Mouse (Mus musculus) ES-E14 (cell line): ENCODE data around the gene Tmem273. TPM values are rescaled to one million over a fixed set of nuclear protein-coding genes. Genes with fewer than 3 reads are reported as not detected.

Experiments
- DNase-seq: peaks from one replicate; pipeline ENCODE4 v3.0.0-alpha.2; 2013; ENCODE audit warnings: low read depth, low spot score
- H3K27ac ChIP-seq: 2 replicates; pipeline ENCODE4 v1.5.1; 2012; ENCODE audit warnings: low read depth, mild to moderate bottlenecking, low read length, moderate library complexity, mixed read lengths; ENCODE audit not compliant: poor library complexity, insufficient read depth, severe bottlenecking
- H3K36me3 ChIP-seq: 2 replicates; pipeline ENCODE4 v1.6.1; 2012; ENCODE audit warnings: mild to moderate bottlenecking, low read length, moderate library complexity, mixed read lengths; ENCODE audit not compliant: control insufficient read depth, poor library complexity, insufficient read depth, severe bottlenecking
- H3K4me1 ChIP-seq, 2 experiments: fragments of 150-350 bp in 1 of 2; sonication (generic) in 1 of 2; 2 replicates each; pipeline ENCODE4 v1.6.1; 2012; ENCODE audit warnings: low read length in 2 of 2, mild to moderate bottlenecking in 1 of 2, mixed read lengths in 1 of 2; ENCODE audit not compliant: control insufficient read depth in 2 of 2, insufficient read depth in 2 of 2, poor library complexity in 1 of 2
- H3K4me3 ChIP-seq, 2 experiments: fragments of 150-350 bp in 1 of 2; sonication (generic) in 1 of 2; 2 replicates each; pipeline ENCODE4 v1.5.1; 2012; ENCODE audit warnings: low read length in 2 of 2, low read depth in 1 of 2, mild to moderate bottlenecking in 1 of 2, mixed read lengths in 1 of 2; ENCODE audit not compliant: insufficient read depth in 1 of 2, poor library complexity in 1 of 2, severe bottlenecking in 1 of 2
- H3K9ac ChIP-seq: 2 replicates; pipeline ENCODE4 v1.6.1; 2012; ENCODE audit warnings: low read depth, mild to moderate bottlenecking, low read length, mixed read lengths; ENCODE audit not compliant: poor library complexity, insufficient read depth, severe bottlenecking
- H3K9me3 ChIP-seq: fragments of 150-350 bp; sonication (generic); 2 replicates; pipeline ENCODE4 v1.6.1; 2012; ENCODE audit warnings: low read depth, mild to moderate bottlenecking, low read length; ENCODE audit not compliant: control insufficient read depth, insufficient read depth
- CHD2 ChIP-seq: IDR thresholded peaks from 2 replicates; pipeline ENCODE4 v1.6.1; 2014; ENCODE audit warnings: mild to moderate bottlenecking, low read depth, low read length, inconsistent platforms
- HCFC1 ChIP-seq: IDR thresholded peaks from 2 replicates; pipeline ENCODE4 v1.6.1; 2012; ENCODE audit warnings: low read length, inconsistent platforms, borderline replicate concordance; ENCODE audit not compliant: insufficient read depth
- MAFK ChIP-seq: IDR thresholded peaks from 2 replicates; pipeline ENCODE4 v1.6.1; 2014; ENCODE audit warnings: mild to moderate bottlenecking, low read depth, low read length, inconsistent platforms; ENCODE audit not compliant: insufficient read depth
- ZC3H11A ChIP-seq: IDR thresholded peaks from 2 replicates; pipeline ENCODE4 v1.6.1; 2012; ENCODE audit warnings: low read depth, mild to moderate bottlenecking, inconsistent platforms, low read length, borderline replicate concordance
- ZNF384 ChIP-seq: IDR thresholded peaks from 2 replicates; pipeline ENCODE4 v1.6.1; 2012; ENCODE audit warnings: low read depth, low read length, inconsistent platforms
- in situ Hi-C, 2 experiments: fragments of 600-800 bp; cut with MboI; formaldehyde crosslinking; loops; one replicate each; pipeline ENCODE4 v1.15.1; 2025; ENCODE audit warnings: low sequenced_read_pairs in 2 of 2, inconsistent platforms in 1 of 2; ENCODE audit not compliant: unreplicated experiment in 2 of 2
- total RNA-seq: library from RNA; depleted of rRNA; stranded (reverse); fragments of 300-350 nt; gene quantifications from 2 replicates; pipeline ENCODE4 v1.2.3, GENCODE M21; 2012

Tmem273 gene
- total RNA-seq, 1 experiment: not detected

- DNase-seq: no peak
- Histone ChIP-seq H3K27ac (no peak overlapping the region), H3K9me3 (no peaks in the 10 kb centered on the region), H3K9ac (no peak overlapping the region), H3K36me3 (no peaks in the 10 kb centered on the region), H3K4me3 (no peak overlapping the region), H3K4me1 (peaks cover 3 to 25% of the 10 kb centered on the region in 2 experiments; a peak in 3 of 4 replicates)
- in situ Hi-C loops: no loop called here
- no peak for TF ChIP-seq HCFC1
- no peak for TF ChIP-seq MAFK
- TF ChIP-seq ZC3H11A: no peak
- no peak for TF ChIP-seq ZNF384
- TF ChIP-seq CHD2: no peak
Measured at GRCm38 (mm10) chr14:32822812-32823211, 37.0 kb downstream of the Tmem273 start.

DNA sequence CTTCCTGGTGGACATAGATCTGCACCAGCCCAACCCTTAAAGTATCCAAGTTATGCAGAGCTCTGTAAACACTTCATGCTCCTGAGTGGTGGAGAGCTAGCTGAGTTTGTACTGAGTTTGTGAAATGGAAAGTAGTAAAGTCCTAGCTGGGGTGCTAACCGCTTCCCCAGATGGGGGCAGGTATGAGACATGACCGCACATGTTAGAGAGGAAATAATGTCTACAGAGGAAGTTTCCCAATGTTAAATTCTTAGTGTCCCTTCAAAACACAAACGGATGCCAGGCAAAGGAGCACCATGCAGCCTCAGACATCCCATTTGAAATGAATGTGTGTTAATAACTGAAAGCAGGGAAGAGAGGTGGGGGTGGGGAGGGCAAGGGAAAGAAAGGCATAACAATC lies 38.1 kb downstream of the Tmem273 start:
- TF ChIP-seq MAFK (no peak), CHD2 (no peak), ZC3H11A (no peak), HCFC1 (no peak), ZNF384 (no peak)
- no peaks in the 10 kb centered on the region for H3K9me3 ChIP-seq
- no peak overlapping the region for H3K27ac ChIP-seq
- in situ Hi-C loops: no loop called here
- H3K9ac ChIP-seq: no peak overlapping the region
- DNase-seq: no peak
- peaks cover 3 to 27% of the 10 kb centered on the region in 2 experiments; a peak in 3 of 4 replicates for H3K4me1 ChIP-seq
- H3K4me3 ChIP-seq: no peak overlapping the region
- H3K36me3 ChIP-seq: no peaks in the 10 kb centered on the region

- in situ Hi-C loops: no loop called here
- no peak overlapping the region for H3K9ac ChIP-seq
- no peak overlapping the region for H3K27ac ChIP-seq
- H3K36me3 ChIP-seq: no peaks in the 10 kb centered on the region
- H3K4me3 ChIP-seq: no peak overlapping the region
- TF ChIP-seq HCFC1: no peak
- TF ChIP-seq MAFK: no peak
- no peak for TF ChIP-seq CHD2
- TF ChIP-seq ZC3H11A: no peak
- no peak for TF ChIP-seq ZNF384
- H3K9me3 ChIP-seq: no peaks in the 10 kb centered on the region
- peaks cover 3 to 27% of the 10 kb centered on the region in 2 experiments; a peak in 3 of 4 replicates for H3K4me1 ChIP-seq
- no peak for DNase-seq
Measured at GRCm38 (mm10) chr14:32824267-32825150, 38.7 kb downstream of the Tmem273 start.

GRCm38 (mm10) chr14:32825426-32826032 lies 39.8 kb downstream of the Tmem273 start:
- no peak overlapping the region for H3K9ac ChIP-seq
- TF ChIP-seq ZC3H11A (no peak), CHD2 (no peak), MAFK (no peak), HCFC1 (no peak), ZNF384 (no peak)
- H3K27ac ChIP-seq: no peak overlapping the region
- no peaks in the 10 kb centered on the region for H3K9me3 ChIP-seq
- H3K36me3 ChIP-seq: no peaks in the 10 kb centered on the region
- in situ Hi-C loops: no loop called here
- peak; percentile 69 for DNase-seq
- H3K4me1 ChIP-seq: peaks cover 3 to 27% of the 10 kb centered on the region in 2 experiments; a peak in 3 of 4 replicates
- no peak overlapping the region for H3K4me3 ChIP-seq
